Mouse (Mus musculus) midbrain, embryonic 14.5 days (tissue): ENCODE results near the gene Tent4a. TPM values are rescaled to one million over a fixed set of nuclear protein-coding genes. Genes with fewer than 3 reads are reported as not detected.

Experiments used
- ATAC-seq: fragments of 200-750 bp; cut with Nextera tagmentation; 2 replicates; pipeline ENCODE4 v1.8.0; 2017; ENCODE audit warnings: moderate number of reproducible peaks, moderate library complexity; ENCODE audit not compliant: low FRiP score, low TSS enrichment
- DNase-seq: peaks from one replicate; pipeline ENCODE4 v3.0.0-alpha.2; 2015
- H3K27ac ChIP-seq: fragments of 300-500 bp; sonication (generic); replicated peaks from 2 replicates; pipeline ENCODE4 v1.5.1; 2014; ENCODE audit warnings: mild to moderate bottlenecking, low read depth, low read length, moderate library complexity
- H3K27me3 ChIP-seq: fragments of 300-500 bp; sonication (generic); 2 replicates; pipeline ENCODE4 v1.6.1; 2014; ENCODE audit warnings: low read length, control low read depth, mixed read lengths; ENCODE audit not compliant: control insufficient read depth, insufficient read depth
- H3K36me3 ChIP-seq: fragments of 300-500 bp; sonication (generic); 2 replicates; pipeline ENCODE4 v1.6.1; 2014; ENCODE audit warnings: low read length, control low read depth; ENCODE audit not compliant: control insufficient read depth, insufficient read depth
- H3K4me1 ChIP-seq: fragments of 300-500 bp; sonication (generic); 2 replicates; pipeline ENCODE4 v1.6.1; 2014; ENCODE audit warnings: mild to moderate bottlenecking, antibody characterized with exemption, low read length, control low read depth; ENCODE audit not compliant: control insufficient read depth, insufficient read depth
- H3K4me2 ChIP-seq: fragments of 300-500 bp; sonication (generic); 2 replicates; pipeline ENCODE4 v1.6.1; 2014; ENCODE audit warnings: mild to moderate bottlenecking, low read length, moderate library complexity
- H3K4me3 ChIP-seq: fragments of 300-500 bp; sonication (generic); replicated peaks from 2 replicates; pipeline ENCODE4 v1.5.1; 2014; ENCODE audit warnings: low read depth, low read length
- H3K9ac ChIP-seq: fragments of 300-500 bp; sonication (generic); replicated peaks from 2 replicates; pipeline ENCODE4 v1.6.1; 2014; ENCODE audit warnings: mild to moderate bottlenecking, low read length, moderate library complexity
- H3K9me3 ChIP-seq: fragments of 300-500 bp; sonication (generic); 2 replicates; pipeline ENCODE4 v1.6.1; 2016; ENCODE audit warnings: low read length, control low read depth, mixed read lengths; ENCODE audit not compliant: control insufficient read depth
- WGBS: fragments of 180-500 bp; shearing (Covaris S2); extraction: QIAGEN DNeasy Blood & Tissue Kit; methylation state at CpG from one replicate; pipeline ENCODE4 v1.1.7; 2014; 5-methylcytosine and 5-hydroxymethylcytosine counted together
- polyA plus RNA-seq: library from polyadenylated mRNA; unstranded; fragments of >200 nt; fragmentation: Nextera tagmentation; extraction: Ambion mirVana; gene quantifications from 2 replicates; pipeline ENCODE4 v1.2.1, GENCODE M21; 2014

The Tent4a gene
- polyA plus RNA-seq, 1 experiment from 2014 or later: 11.5 TPM

- Histone ChIP-seq H3K4me2 (no peak overlapping the region), H3K27me3 (no peaks in the 10 kb centered on the region), H3K4me3 (no peak overlapping the region), H3K4me1 (no peaks in the 10 kb centered on the region), H3K36me3 (peaks cover 93% of the 10 kb centered on the region), H3K27ac (no peak overlapping the region), H3K9me3 (no peaks in the 10 kb centered on the region), H3K9ac (no peak overlapping the region)
- ATAC-seq: no peak
- WGBS: 97% methylated on average over 14 of the region's 14 CpGs
- no peak for DNase-seq
Observed at GRCm38 (mm10) chr13:69502157-69502750, 32.2 kb downstream of the Tent4a start.

- no peak overlapping the region for H3K9ac ChIP-seq
- ATAC-seq: no peak
- no peak overlapping the region for H3K4me2 ChIP-seq
- H3K27me3 ChIP-seq: no peaks in the 10 kb centered on the region
- 85% methylated on average over 5 of the region's 5 CpGs for WGBS
- peaks cover 62% of the 10 kb centered on the region for H3K36me3 ChIP-seq
- H3K4me3 ChIP-seq: no peak overlapping the region
- no peak overlapping the region for H3K27ac ChIP-seq
- H3K9me3 ChIP-seq: no peaks in the 10 kb centered on the region
- no peaks in the 10 kb centered on the region for H3K4me1 ChIP-seq
- DNase-seq: no peak
Observed at GRCm38 (mm10) chr13:69498276-69498675, 36.1 kb downstream of the Tent4a start.

DNA sequence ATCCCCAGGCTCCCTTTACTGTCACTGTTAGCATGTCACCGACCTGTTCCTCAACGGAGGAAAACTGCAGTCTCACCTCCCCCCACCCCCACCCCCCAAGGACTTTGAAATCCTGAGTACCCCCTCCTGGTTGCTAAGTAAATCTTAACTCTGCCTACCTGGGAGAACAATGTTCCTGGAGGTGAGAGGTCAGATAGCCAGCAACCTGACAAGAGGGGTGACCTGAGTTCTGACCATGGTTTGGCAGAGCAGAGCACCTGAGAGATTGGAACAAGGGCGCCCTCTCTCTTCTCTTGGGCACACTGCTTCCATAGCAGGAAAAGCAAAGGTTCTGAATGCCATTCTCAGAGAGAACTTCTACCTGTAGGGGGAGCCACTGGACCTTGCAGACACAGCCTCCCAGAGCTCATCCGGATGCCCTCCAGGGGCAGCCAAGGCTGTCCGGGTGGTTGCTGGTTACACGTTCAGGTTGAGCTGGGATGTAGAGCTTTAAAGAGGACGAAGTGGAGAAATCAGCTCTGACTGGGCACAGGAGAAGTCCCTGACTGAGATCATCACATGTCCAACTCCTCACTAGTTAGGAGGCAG, 41.4 kb downstream of the Tent4a start:
- no peaks in the 10 kb centered on the region for H3K9me3 ChIP-seq
- H3K4me2 ChIP-seq: no peak overlapping the region
- no peak overlapping the region for H3K4me3 ChIP-seq
- DNase-seq (peak; percentile 72), ATAC-seq (no peak)
- no peak overlapping the region for H3K9ac ChIP-seq
- peaks cover 10% of the 10 kb centered on the region for H3K36me3 ChIP-seq
- H3K27ac ChIP-seq: no peak overlapping the region
- H3K27me3 ChIP-seq: peaks cover 4% of the 10 kb centered on the region; the same call in 1 of the 2 replicates
- H3K4me1 ChIP-seq: peaks cover 8% of the 10 kb centered on the region; the same call in 1 of the 2 replicates
- WGBS: 28% methylated on average over 7 of the region's 7 CpGs

DNA sequence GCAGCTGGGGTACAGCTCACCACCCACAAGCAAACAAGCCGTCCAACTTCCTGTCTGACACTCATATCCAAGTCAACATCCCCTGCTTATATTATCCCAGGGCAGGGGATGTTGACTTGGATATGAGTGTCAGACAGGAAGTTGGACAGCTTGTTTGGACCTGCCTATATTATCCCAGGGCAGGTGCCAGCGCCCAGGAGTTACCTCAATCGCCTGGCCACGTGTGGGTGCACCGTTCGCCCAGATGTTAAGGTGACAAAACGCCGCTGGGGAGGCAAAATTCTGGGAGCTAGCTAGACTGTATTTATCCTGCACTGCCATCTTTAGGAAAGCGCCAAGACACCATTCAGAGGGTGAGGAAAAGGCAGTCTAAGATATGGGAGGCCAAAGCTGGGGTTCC, 44.6 kb downstream of the Tent4a start:
- H3K4me2 ChIP-seq: no peak overlapping the region
- no peak overlapping the region for H3K9ac ChIP-seq
- DNase-seq (no peak), ATAC-seq (no peak)
- H3K4me3 ChIP-seq: no peak overlapping the region
- no peaks in the 10 kb centered on the region for H3K9me3 ChIP-seq
- peaks cover 6% of the 10 kb centered on the region; the same call in 1 of the 2 replicates for H3K27me3 ChIP-seq
- H3K4me1 ChIP-seq: peaks cover 13% of the 10 kb centered on the region; the same call in 1 of the 2 replicates
- no peak overlapping the region for H3K27ac ChIP-seq
- H3K36me3 ChIP-seq: no peaks in the 10 kb centered on the region
- 89% methylated on average over 9 of the region's 9 CpGs for WGBS

DNA sequence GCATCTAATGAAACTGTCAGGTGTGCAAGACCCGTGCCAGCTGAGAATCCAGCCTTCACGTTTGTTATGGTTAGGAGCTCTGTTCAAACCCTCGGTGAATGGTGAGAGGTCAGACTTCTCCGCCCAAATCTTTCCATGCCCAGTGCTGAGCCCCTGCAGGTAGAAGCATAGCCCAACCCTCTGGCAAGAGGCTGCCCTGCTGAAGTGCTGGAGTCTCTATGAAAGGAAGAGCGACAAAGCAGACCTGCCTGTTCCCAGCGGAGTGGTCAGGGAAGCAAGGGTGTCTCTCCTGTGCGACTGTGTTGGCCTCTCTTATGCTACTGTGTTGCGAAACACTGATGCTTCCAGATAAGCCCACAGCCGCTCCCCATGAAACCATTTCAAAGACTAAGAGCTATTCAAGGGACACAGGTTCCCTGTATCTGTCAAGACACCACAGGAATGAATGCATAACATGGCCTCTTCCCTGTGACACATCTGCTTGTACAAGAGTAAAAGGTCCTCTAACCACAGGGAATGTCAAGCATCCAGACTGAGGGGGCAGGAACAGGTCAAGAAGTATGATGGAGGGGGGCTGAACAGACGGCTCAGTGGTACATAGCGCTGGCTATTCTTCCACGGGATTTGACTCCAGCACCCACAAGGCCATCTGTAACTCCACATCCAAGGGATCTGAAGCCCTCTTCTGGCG, 45.7 kb downstream of the Tent4a start:
- H3K9me3 ChIP-seq: no peaks in the 10 kb centered on the region
- H3K4me2 ChIP-seq: peak overlapping the region; percentile 54
- DNase-seq: no peak
- 31% methylated on average over 13 of the region's 13 CpGs for WGBS
- no peaks in the 10 kb centered on the region for H3K36me3 ChIP-seq
- no peak overlapping the region for H3K27ac ChIP-seq
- no peak overlapping the region for H3K4me3 ChIP-seq
- H3K9ac ChIP-seq: no peak overlapping the region
- H3K4me1 ChIP-seq: peaks cover 13% of the 10 kb centered on the region; the same call in 1 of the 2 replicates
- peaks cover 14% of the 10 kb centered on the region; the same call in 1 of the 2 replicates for H3K27me3 ChIP-seq
- no peak for ATAC-seq

DNA sequence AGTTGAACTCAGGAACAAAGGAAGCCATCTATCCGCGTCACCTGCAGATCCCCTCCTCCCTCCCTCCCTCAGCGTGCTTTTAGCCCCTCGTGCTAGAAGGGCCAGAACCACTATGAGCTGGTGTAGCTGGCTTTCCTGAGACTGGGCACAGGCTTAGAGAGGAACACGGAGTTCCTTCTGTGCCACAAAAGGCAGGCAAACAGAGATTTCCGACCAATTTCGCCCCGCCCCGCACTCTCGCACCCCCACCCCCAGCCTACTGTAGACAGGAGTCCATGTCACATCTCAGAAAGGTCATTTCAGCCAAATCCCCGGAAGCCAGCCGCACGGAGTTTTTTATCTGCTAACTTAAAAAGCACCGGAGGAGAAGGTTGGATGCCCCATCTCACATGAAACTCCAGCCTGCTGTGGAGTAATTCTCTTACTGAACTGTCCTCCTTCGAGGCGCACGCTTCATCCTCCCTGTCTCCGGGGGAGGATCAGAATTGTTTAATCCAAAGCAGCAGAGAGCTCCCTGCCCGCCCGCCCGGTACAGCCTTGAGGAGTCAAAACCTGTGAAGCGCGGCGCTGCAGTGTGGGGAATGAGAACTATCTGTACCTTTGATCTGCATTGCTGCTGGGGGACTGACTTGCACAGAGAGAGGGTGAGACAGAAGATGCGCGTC, 46.7 kb downstream of the Tent4a start:
- WGBS: 1% methylated on average over 26 of the region's 26 CpGs
- DNase-seq (peak; percentile 70), ATAC-seq (no peak)
- H3K36me3 ChIP-seq: no peaks in the 10 kb centered on the region
- peak overlapping the region; percentile 24; the same call in 1 of the 2 replicates for H3K9ac ChIP-seq
- peak overlapping the region; percentile 22 for H3K4me3 ChIP-seq
- no peak overlapping the region for H3K27ac ChIP-seq
- peaks cover 13% of the 10 kb centered on the region; the same call in 1 of the 2 replicates for H3K4me1 ChIP-seq
- H3K27me3 ChIP-seq: peaks cover 24% of the 10 kb centered on the region
- peak overlapping the region; percentile 54 for H3K4me2 ChIP-seq
- H3K9me3 ChIP-seq: no peaks in the 10 kb centered on the region

- Histone ChIP-seq H3K9ac (no peak overlapping the region), H3K27me3 (peaks cover 25% of the 10 kb centered on the region), H3K9me3 (no peaks in the 10 kb centered on the region), H3K4me1 (peaks cover 14% of the 10 kb centered on the region; the same call in 1 of the 2 replicates), H3K27ac (no peak overlapping the region), H3K4me3 (no peak overlapping the region), H3K4me2 (peak overlapping the region; percentile 54; the same call in 1 of the 2 replicates), H3K36me3 (no peaks in the 10 kb centered on the region)
- WGBS: 84% methylated on average over 7 of the region's 7 CpGs
- DNase-seq (no peak), ATAC-seq (no peak)
Observed at GRCm38 (mm10) chr13:69487108-69487507, 47.3 kb downstream of the Tent4a start.

DNA sequence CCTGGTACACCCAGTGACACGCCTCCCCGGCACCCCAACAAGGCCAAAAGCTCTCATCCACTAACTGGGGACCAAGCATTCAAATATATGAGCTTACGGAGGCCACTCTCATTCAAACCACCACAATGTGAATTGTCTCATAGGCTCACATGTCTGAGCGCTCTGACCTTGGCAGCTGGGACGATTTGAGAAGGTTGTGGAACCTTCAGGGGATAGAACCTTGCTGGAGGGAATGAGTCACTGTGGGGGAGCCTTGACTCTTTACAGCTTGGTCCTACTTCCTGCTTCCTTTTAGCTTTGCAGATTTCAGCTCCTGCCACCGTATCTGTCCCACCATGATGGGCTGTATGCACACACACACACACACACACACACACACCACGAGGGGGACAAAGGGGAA, 48.6 kb downstream of the Tent4a start:
- WGBS: 78% methylated on average over 7 of the region's 7 CpGs
- Histone ChIP-seq H3K4me3 (no peak overlapping the region), H3K27me3 (peaks cover 25% of the 10 kb centered on the region), H3K4me2 (no peak overlapping the region), H3K9ac (no peak overlapping the region), H3K9me3 (no peaks in the 10 kb centered on the region), H3K4me1 (peaks cover 26% of the 10 kb centered on the region), H3K27ac (no peak overlapping the region), H3K36me3 (no peaks in the 10 kb centered on the region)
- ATAC-seq: no peak
- no peak for DNase-seq
